ENCODE assay signal across 9 mouse cellular contexts in the genomic region with DNA sequence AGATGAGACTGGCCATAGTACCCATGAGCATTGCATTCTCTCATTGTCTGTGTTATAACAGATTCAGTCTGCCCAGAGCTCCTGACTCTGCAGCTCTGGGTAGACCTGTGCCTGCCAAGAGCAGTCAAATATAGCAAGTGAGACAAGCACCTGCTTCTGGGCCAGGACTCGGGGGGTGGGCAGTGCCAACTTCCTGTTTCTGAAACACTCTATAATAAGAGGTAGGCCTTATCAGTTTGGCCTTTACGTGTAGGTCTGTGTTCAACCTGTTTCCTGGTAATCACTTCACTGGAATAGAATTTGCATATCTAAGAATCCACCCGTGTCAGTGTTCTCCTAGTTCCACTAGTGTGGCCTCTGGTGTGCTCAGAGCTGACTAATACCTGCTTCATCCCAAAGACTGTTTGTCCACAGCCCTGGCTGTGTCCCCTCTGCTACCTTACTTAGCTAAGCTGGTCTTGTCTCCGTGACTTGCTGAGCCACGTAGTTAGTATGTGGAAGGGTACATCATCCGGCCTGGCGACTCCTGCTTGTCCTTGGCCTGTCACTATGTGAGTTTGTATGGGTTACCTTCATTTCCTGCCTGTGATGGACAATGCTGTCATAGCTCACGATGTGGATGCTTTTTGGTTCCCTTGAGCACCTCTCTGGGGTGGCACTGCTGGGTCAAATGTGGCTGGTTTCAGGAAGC. TPM values are rescaled to one million over a fixed set of nuclear protein-coding genes. Genes with fewer than 3 reads are reported as not detected.
A peak's percentile ranks its signal among the peaks of the same experiment; 100 is the strongest.
DNase-seq lines count a peak whose midpoint lies in the region; ATAC-seq lines count a peak whose summit lies in the region.
"Had no signal": no experiment of that assay in that cellular context is flagged by ENCODE, and none has a peak within 500 bp of the region (broad histone marks: within the 10 kb centered on the region; RNA-seq: fewer than 3 reads in every experiment).

No protein-coding gene starts in this region.

- no peaks in the 10 kb centered on the region for H3K36me3 ChIP-seq in forebrain, embryonic 13.5 days (ENCODE audit: poor library complexity, severe bottlenecking)
- H3K36me3 ChIP-seq: embryonic facial prominence, embryonic 13.5 days; hindbrain, embryonic 15.5 days had no signal

- no peak overlapping the region for H3K27ac ChIP-seq in forebrain, embryonic 13.5 days
- H3K27ac ChIP-seq: embryonic facial prominence, embryonic 13.5 days; hindbrain, embryonic 15.5 days had no signal

- peak; percentile 39 for ATAC-seq in common myeloid progenitor, adult 5-6 weeks (replicated peaks; ENCODE audit: low read depth, poor library complexity, severe bottlenecking)
- peak; percentile 18 for ATAC-seq in inflammation-experienced regulatory T-cells, adult 6 months
- no peak for ATAC-seq in forebrain, embryonic 13.5 days

- peak; percentile 32 for DNase-seq in thymus, postnatal 4 days
- DNase-seq in thymus, postnatal 10 days (ENCODE audit: low spot score in 2 of 2) = no peak
- DNase-seq in ovary, adult 18-20 months (ENCODE audit: low spot score) = no peak
- no peak for DNase-seq in urinary bladder, postnatal 14 days (ENCODE audit: low spot score)

- no peak overlapping the region; the same call in 1 of the 2 replicates for H3K9ac ChIP-seq in forebrain, embryonic 13.5 days
- H3K9ac ChIP-seq: embryonic facial prominence, embryonic 13.5 days; hindbrain, embryonic 15.5 days had no signal

- H3K4me3 ChIP-seq in forebrain, embryonic 13.5 days = no peak overlapping the region
- H3K4me3 ChIP-seq: embryonic facial prominence, embryonic 13.5 days; hindbrain, embryonic 15.5 days had no signal

- H3K4me2 ChIP-seq in forebrain, embryonic 13.5 days = no peak overlapping the region
- H3K4me2 ChIP-seq: embryonic facial prominence, embryonic 13.5 days; hindbrain, embryonic 15.5 days had no signal

- no peaks in the 10 kb centered on the region for H3K9me3 ChIP-seq in forebrain, embryonic 13.5 days (replicated peaks)
- H3K9me3 ChIP-seq: embryonic facial prominence, embryonic 13.5 days; hindbrain, embryonic 15.5 days had no signal

- H3K27me3 ChIP-seq in forebrain, embryonic 13.5 days = no peaks in the 10 kb centered on the region
- H3K27me3 ChIP-seq: embryonic facial prominence, embryonic 13.5 days; hindbrain, embryonic 15.5 days had no signal

- WGBS in forebrain, embryonic 13.5 days = 86% methylated on average over 8 of the region's 8 CpGs

- 0 out of 2 replicates have a peak, but pooled peaks cover 5% of the 10 kb centered on the region for H3K4me1 ChIP-seq in forebrain, embryonic 13.5 days

RNA-seq across cellular contexts. Expression of gene Ntn5, which starts 2.6 kb away (rescaled TPM):
- not detected in 2 replicates for total RNA-seq in common myeloid progenitor, adult 5-6 weeks (2017)
- not detected for polyA plus RNA-seq in inflammation-experienced regulatory T-cells, adult 6 months (2017; shearing (Covaris generic))
- 0.15 TPM in 1 of 2 replicates, not detected in the other for polyA plus RNA-seq in forebrain, embryonic 13.5 days (2015; fragmentation: Nextera tagmentation; extraction: Ambion mirVana)

RNA-seq across cellular contexts. Expression of gene Sec1, which starts 13.0 kb away (rescaled TPM):
- total RNA-seq in common myeloid progenitor, adult 5-6 weeks (2017) = not detected in 2 replicates
- under 1 TPM in 1 of 3 experiments, not detected in 2; 0.22 TPM for polyA plus RNA-seq in inflammation-experienced regulatory T-cells, adult 6 months (2017; shearing (Covaris generic))
- polyA plus RNA-seq in forebrain, embryonic 13.5 days (2015; fragmentation: Nextera tagmentation; extraction: Ambion mirVana) = 0.16 and 0.17 TPM in 2 replicates

RNA-seq across cellular contexts. Expression of gene Fut2, which starts 15.0 kb away (rescaled TPM):
- not detected in 2 replicates for total RNA-seq in common myeloid progenitor, adult 5-6 weeks (2017)
- polyA plus RNA-seq in inflammation-experienced regulatory T-cells, adult 6 months (2017; shearing (Covaris generic)) = not detected
- 0.25 TPM in 1 of 2 replicates, not detected in the other for polyA plus RNA-seq in forebrain, embryonic 13.5 days (2015; fragmentation: Nextera tagmentation; extraction: Ambion mirVana)

RNA-seq across cellular contexts. Expression of gene Car11, which starts 18.5 kb away (rescaled TPM):
- total RNA-seq in common myeloid progenitor, adult 5-6 weeks (2017) = not detected in 2 replicates
- polyA plus RNA-seq in inflammation-experienced regulatory T-cells, adult 6 months (2017; shearing (Covaris generic)) = 1 to 10 TPM in 2 of 3 experiments, not detected in 1; 1.5 TPM
- 14.9 and 19.8 TPM in 2 replicates for polyA plus RNA-seq in forebrain, embryonic 13.5 days (2015; fragmentation: Nextera tagmentation; extraction: Ambion mirVana)

RNA-seq across cellular contexts. Expression of gene Dbp, which starts 23.7 kb away (rescaled TPM):
- total RNA-seq in common myeloid progenitor, adult 5-6 weeks (2017) = 7.7 and 12.1 TPM in 2 replicates
- 1 to 10 TPM; 3.1 to 8.6 (median 6.5) TPM for polyA plus RNA-seq in inflammation-experienced regulatory T-cells, adult 6 months (2017; shearing (Covaris generic))
- polyA plus RNA-seq in forebrain, embryonic 13.5 days (2015; fragmentation: Nextera tagmentation; extraction: Ambion mirVana) = 2.5 and 3.0 TPM in 2 replicates
